Mouse (Mus musculus): Measurements from ENCODE around the gene Elk3. TPM values are rescaled to one million over a fixed set of nuclear protein-coding genes. Genes with fewer than 3 reads are reported as not detected.

Gene Elk3
- polyA plus RNA-seq, 1 experiment from 2014 or later: 9.6 TPM

GRCm38 (mm10) chr10:93227921-93228320, 83.0 kb downstream of the Elk3 start:
- Histone ChIP-seq H3K27me3 (replicated peaks) (no peaks in the 10 kb centered on the region), H3K27ac (no peak overlapping the region), H3K36me3 (peaks cover 74% of the 10 kb centered on the region), H3K9ac (no peak overlapping the region), H3K4me1 (peaks cover 14% of the 10 kb centered on the region), H3K4me2 (no peak overlapping the region), H3K9me3 (replicated peaks) (no peaks in the 10 kb centered on the region), H3K4me3 (no peak overlapping the region)
- no peak for ATAC-seq
- WGBS (ENCODE audit: insufficient replicate concordance): 67% methylated on average over 8 of the region's 8 CpGs

DNA sequence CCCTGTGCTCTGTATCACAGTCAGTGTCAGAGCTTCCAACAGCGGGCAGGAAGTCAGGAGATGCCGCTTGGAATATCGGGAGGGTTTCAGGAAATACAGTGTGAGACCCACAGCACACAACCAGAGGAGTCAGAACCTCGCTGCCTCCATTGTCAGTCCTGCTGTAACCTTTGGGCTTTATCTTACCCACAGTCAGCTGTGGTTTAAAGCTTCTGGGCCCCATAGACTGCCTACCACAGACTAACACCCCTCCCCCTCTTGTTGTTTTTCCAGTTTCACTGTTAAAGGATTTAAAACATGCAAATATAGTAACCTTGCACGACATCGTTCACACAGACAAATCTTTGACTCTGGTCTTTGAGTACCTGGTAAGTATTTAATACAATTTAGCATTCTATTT, 85.2 kb downstream of the Elk3 start:
- H3K27ac ChIP-seq: no peak overlapping the region
- peaks cover 55% of the 10 kb centered on the region for H3K36me3 ChIP-seq
- H3K4me2 ChIP-seq: no peak overlapping the region
- H3K9ac ChIP-seq: no peak overlapping the region
- H3K27me3 ChIP-seq (replicated peaks): no peaks in the 10 kb centered on the region
- H3K4me1 ChIP-seq: peaks cover 14% of the 10 kb centered on the region
- no peak for ATAC-seq
- no peaks in the 10 kb centered on the region for H3K9me3 ChIP-seq (replicated peaks)
- H3K4me3 ChIP-seq: no peak overlapping the region
- WGBS (ENCODE audit: insufficient replicate concordance): 53% methylated on average over 6 of the region's 6 CpGs

GRCm38 (mm10) chr10:93215051-93215763, 95.7 kb downstream of the Elk3 start:
- Histone ChIP-seq H3K4me1 (peaks cover 8% of the 10 kb centered on the region), H3K27me3 (replicated peaks) (no peaks in the 10 kb centered on the region), H3K4me2 (no peak overlapping the region), H3K27ac (no peak overlapping the region), H3K9me3 (replicated peaks) (0 out of 2 replicates have a peak, but pooled peaks cover 3% of the 10 kb centered on the region), H3K9ac (no peak overlapping the region), H3K36me3 (peaks cover 79% of the 10 kb centered on the region), H3K4me3 (no peak overlapping the region)
- ATAC-seq: no peak
- 80% methylated on average over 8 of the region's 8 CpGs for WGBS (ENCODE audit: insufficient replicate concordance)

- Histone ChIP-seq H3K9me3 (replicated peaks) (0 out of 2 replicates have a peak, but pooled peaks cover 3% of the 10 kb centered on the region), H3K4me2 (no peak overlapping the region), H3K4me1 (peaks cover 8% of the 10 kb centered on the region), H3K9ac (no peak overlapping the region), H3K27ac (no peak overlapping the region), H3K36me3 (peaks cover 77% of the 10 kb centered on the region), H3K4me3 (no peak overlapping the region), H3K27me3 (replicated peaks) (no peaks in the 10 kb centered on the region)
- WGBS (ENCODE audit: insufficient replicate concordance): 62% methylated on average over 4 of the region's 4 CpGs
- ATAC-seq: no peak
Observed at GRCm38 (mm10) chr10:93214251-93214650, 96.7 kb downstream of the Elk3 start.

- 74% methylated on average over 7 of the region's 7 CpGs for WGBS (ENCODE audit: insufficient replicate concordance)
Observed at GRCm38 (mm10) chr10:93213339-93213738, 97.6 kb downstream of the Elk3 start.

DNA sequence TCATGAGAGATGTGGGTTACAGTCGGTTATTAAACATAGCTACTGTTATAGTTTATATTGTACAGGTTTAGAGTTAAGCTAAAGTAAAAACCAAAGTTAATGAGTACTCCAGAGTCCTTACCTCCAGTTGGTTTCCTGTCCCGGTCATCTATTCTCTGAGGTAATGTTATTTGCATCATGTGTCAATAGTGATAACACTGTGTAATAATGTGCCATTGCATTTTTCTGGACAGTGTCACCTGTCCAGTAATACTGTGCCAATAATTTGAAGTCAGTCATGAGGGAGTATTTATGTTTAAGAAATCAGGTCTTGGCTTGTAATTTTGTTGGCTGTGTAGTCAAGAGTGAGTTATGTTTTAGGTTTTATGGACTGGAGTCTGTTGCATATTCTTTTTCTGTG, 98.2 kb downstream of the Elk3 start:
- Histone ChIP-seq H3K36me3 (peaks cover 72% of the 10 kb centered on the region), H3K9ac (no peak overlapping the region), H3K4me3 (no peak overlapping the region), H3K27ac (peak overlapping the region; percentile 48; the same call in 1 of the 2 replicates), H3K27me3 (replicated peaks) (no peaks in the 10 kb centered on the region), H3K4me2 (no peak overlapping the region), H3K4me1 (peaks cover 12% of the 10 kb centered on the region), H3K9me3 (replicated peaks) (0 out of 2 replicates have a peak, but pooled peaks cover 3% of the 10 kb centered on the region)
- no peak for ATAC-seq
- WGBS (ENCODE audit: insufficient replicate concordance): 90% methylated on average over 2 of the region's 2 CpGs

More at GRCm38 (mm10) chr10:93213339-93213738, 97.6 kb downstream of the Elk3 start:
- Histone ChIP-seq H3K36me3 (peaks cover 75% of the 10 kb centered on the region), H3K4me3 (no peak overlapping the region), H3K27me3 (replicated peaks) (no peaks in the 10 kb centered on the region), H3K27ac (peak overlapping the region; percentile 48; the same call in 1 of the 2 replicates), H3K4me2 (no peak overlapping the region), H3K9ac (no peak overlapping the region), H3K4me1 (peaks cover 8% of the 10 kb centered on the region), H3K9me3 (replicated peaks) (0 out of 2 replicates have a peak, but pooled peaks cover 3% of the 10 kb centered on the region)
- no peak for ATAC-seq

DNA sequence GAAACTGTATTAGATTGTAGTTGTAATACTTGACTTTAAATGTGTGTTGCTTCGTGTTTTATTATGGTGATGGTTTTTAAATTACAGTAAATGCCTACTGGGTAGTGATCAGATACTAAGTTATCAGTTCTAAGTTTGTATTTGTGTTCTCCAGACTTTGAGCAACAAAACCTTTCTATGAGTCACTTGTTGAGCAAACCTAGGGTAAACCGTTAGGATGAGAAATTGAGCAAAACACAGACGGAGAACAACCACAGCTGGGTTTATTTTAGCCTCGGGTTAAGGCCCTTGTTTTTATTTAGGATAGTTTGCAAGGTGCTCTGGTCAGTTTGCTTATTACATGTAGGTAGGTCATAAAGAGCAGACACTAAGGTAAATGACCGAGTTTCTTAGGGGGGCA, 103.8 kb downstream of the Elk3 start:
- H3K27ac ChIP-seq: no peak overlapping the region
- no peak overlapping the region for H3K4me2 ChIP-seq
- no peaks in the 10 kb centered on the region for H3K9me3 ChIP-seq (replicated peaks)
- WGBS (ENCODE audit: insufficient replicate concordance): 72% methylated on average over 5 of the region's 5 CpGs
- H3K9ac ChIP-seq: no peak overlapping the region
- no peak for ATAC-seq
- no peak overlapping the region for H3K4me3 ChIP-seq
- H3K4me1 ChIP-seq: peaks cover 37% of the 10 kb centered on the region
- H3K27me3 ChIP-seq (replicated peaks): no peaks in the 10 kb centered on the region
- H3K36me3 ChIP-seq: peaks cover 20% of the 10 kb centered on the region

DNA sequence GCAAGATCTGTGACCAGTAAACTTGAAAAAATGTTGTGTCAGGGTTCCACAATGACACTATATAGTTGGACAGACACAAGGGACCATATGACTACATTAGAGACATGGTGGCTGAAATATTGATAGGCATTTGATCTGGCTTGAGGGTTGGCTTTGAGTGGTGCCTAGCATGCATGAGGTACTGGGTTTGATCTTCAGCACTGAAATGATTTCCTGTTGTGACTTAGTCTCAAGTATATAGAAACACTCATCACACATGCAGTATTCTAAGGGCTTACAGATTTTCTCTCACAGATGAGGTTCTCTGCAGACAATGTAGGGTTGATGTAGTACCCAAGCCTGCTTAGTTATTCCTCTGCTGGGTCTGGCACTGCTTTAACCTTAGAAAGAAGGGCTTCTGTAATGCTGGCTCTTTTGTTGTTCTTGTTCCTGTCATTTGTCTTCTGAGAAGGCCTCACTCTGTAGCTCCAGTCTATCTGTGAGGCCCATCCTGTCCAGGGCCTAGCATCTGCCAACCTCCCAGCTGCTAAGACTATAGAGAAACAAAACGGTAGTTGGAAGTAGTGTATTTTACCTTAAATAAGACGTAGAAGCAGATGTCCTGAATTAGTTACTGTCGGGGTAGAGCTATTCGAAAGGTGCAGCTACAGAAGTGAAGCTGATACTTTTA, 105.5 kb downstream of the Elk3 start:
- WGBS (ENCODE audit: insufficient replicate concordance): 88% methylated on average over 4 of the region's 4 CpGs
- Histone ChIP-seq H3K9me3 (replicated peaks) (no peaks in the 10 kb centered on the region), H3K36me3 (peaks cover 12% of the 10 kb centered on the region), H3K9ac (no peak overlapping the region), H3K27ac (no peak overlapping the region), H3K27me3 (replicated peaks) (no peaks in the 10 kb centered on the region), H3K4me2 (no peak overlapping the region), H3K4me1 (peaks cover 43% of the 10 kb centered on the region), H3K4me3 (no peak overlapping the region)
- no peak for ATAC-seq

- peaks cover 51% of the 10 kb centered on the region for H3K4me1 ChIP-seq
- no peaks in the 10 kb centered on the region for H3K27me3 ChIP-seq (replicated peaks)
- H3K27ac ChIP-seq: no peak overlapping the region
- peaks cover 23% of the 10 kb centered on the region for H3K36me3 ChIP-seq
- no peak overlapping the region for H3K4me2 ChIP-seq
- WGBS (ENCODE audit: insufficient replicate concordance): 73% methylated on average over 6 of the region's 6 CpGs
- H3K9me3 ChIP-seq (replicated peaks): no peaks in the 10 kb centered on the region
- H3K9ac ChIP-seq: no peak overlapping the region
- no peak for ATAC-seq
- no peak overlapping the region for H3K4me3 ChIP-seq
Observed at GRCm38 (mm10) chr10:93201846-93202458, 109.0 kb downstream of the Elk3 start.

DNA sequence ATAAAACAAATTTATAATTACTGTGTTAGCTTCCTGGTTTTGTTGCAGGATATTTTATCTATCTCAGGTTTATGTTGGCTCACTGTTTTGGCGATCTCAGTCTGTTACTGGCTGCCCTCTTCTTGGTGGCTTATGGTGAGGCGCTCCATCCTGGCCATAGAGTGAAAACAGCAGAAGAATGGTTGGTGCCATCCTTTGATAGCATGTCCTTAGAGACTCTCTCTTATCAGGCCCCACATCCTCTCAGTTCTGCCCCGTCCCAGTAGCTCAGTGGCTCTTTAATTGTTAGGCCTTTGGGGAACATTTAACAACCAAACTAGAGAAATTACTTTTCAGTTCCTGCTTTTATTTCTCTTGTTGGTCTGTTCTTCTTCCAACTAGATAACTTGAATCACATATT, 112.0 kb downstream of the Elk3 start:
- no peaks in the 10 kb centered on the region for H3K9me3 ChIP-seq (replicated peaks)
- H3K4me2 ChIP-seq: no peak overlapping the region
- H3K4me3 ChIP-seq: no peak overlapping the region
- 53% methylated on average over 3 of the region's 3 CpGs for WGBS (ENCODE audit: insufficient replicate concordance)
- peaks cover 47% of the 10 kb centered on the region for H3K4me1 ChIP-seq
- no peak overlapping the region for H3K27ac ChIP-seq
- H3K36me3 ChIP-seq: peaks cover 24% of the 10 kb centered on the region
- H3K27me3 ChIP-seq (replicated peaks): no peaks in the 10 kb centered on the region
- ATAC-seq: peak; percentile 68
- H3K9ac ChIP-seq: no peak overlapping the region
